Mouse (Mus musculus): ENCODE data around the gene Tysnd1. TPM values are rescaled to one million over a fixed set of nuclear protein-coding genes. Genes with fewer than 3 reads are reported as not detected.

The Tysnd1 gene
- polyA plus RNA-seq, 1 experiment from 2014 or later = 41.5 TPM

DNA sequence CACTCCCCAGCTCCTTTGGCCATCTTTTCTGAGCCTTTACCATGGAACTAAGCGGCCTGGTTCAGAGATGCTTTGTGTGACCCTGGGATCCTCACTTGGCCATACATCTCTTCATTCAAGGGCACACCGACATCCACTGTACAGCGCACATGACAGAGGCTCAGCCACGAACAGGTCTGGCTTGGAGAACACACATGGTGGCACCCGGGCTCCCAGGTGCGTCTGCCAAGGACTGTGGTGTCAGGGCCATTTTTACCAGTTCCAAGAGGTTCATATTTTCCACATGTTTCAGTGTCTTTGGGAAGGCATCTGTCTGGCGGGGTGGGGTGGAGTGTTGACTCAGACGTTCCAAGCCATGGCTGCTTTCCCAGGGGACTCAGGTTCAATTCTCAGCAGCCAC is 47.0 kb downstream of the Tysnd1 start:
- H3K4me3 ChIP-seq = no peak overlapping the region
- 77% methylated on average over 8 of the region's 8 CpGs for WGBS (ENCODE audit: insufficient replicate concordance)
- no peak for ATAC-seq
- peaks cover 9% of the 10 kb centered on the region for H3K9me3 ChIP-seq (replicated peaks)
- no peak overlapping the region for H3K9ac ChIP-seq
- H3K36me3 ChIP-seq = peaks cover 32% of the 10 kb centered on the region
- no peaks in the 10 kb centered on the region for H3K4me1 ChIP-seq
- H3K27ac ChIP-seq = no peak overlapping the region
- H3K27me3 ChIP-seq (replicated peaks) = no peaks in the 10 kb centered on the region
- H3K4me2 ChIP-seq = no peak overlapping the region

- ATAC-seq = no peak
- peaks cover 9% of the 10 kb centered on the region for H3K9me3 ChIP-seq (replicated peaks)
- no peak overlapping the region for H3K4me2 ChIP-seq
- 68% methylated on average over 4 of the region's 4 CpGs for WGBS (ENCODE audit: insufficient replicate concordance)
- no peaks in the 10 kb centered on the region for H3K4me1 ChIP-seq
- no peak overlapping the region for H3K27ac ChIP-seq
- H3K36me3 ChIP-seq = peaks cover 33% of the 10 kb centered on the region
- H3K9ac ChIP-seq = no peak overlapping the region
- no peaks in the 10 kb centered on the region for H3K27me3 ChIP-seq (replicated peaks)
- no peak overlapping the region for H3K4me3 ChIP-seq
Measured at GRCm38 (mm10) chr10:61745133-61745532, 49.8 kb downstream of the Tysnd1 start.

- H3K4me1 ChIP-seq = no peaks in the 10 kb centered on the region
- H3K27ac ChIP-seq = no peak overlapping the region
- no peak for ATAC-seq
- H3K27me3 ChIP-seq (replicated peaks) = no peaks in the 10 kb centered on the region
- 77% methylated on average over 13 of the region's 13 CpGs for WGBS (ENCODE audit: insufficient replicate concordance)
- H3K4me3 ChIP-seq = no peak overlapping the region
- peaks cover 9% of the 10 kb centered on the region for H3K9me3 ChIP-seq (replicated peaks)
- no peak overlapping the region for H3K4me2 ChIP-seq
- peaks cover 32% of the 10 kb centered on the region for H3K36me3 ChIP-seq
- no peak overlapping the region for H3K9ac ChIP-seq
Measured at GRCm38 (mm10) chr10:61747302-61747701, 52.0 kb downstream of the Tysnd1 start.

DNA sequence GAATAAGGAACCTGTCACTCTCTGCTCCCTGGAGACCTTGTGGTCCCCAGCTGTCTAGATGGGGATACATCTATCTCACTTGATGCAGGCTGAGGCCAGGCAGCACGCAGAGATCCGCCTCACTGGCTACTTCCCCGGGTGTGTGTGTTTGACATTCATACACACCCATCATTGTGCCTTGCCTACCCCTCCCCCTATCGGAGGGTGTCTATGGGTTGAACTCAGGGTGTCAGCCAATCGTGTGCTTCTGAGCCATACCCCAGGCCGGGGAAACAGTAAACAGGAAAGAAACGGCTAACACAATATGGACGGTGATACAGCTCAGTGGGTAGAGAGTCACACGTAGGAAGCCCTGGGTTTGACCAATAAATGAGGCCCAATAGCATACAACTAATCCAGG is 54.7 kb downstream of the Tysnd1 start:
- no peak for ATAC-seq
- WGBS (ENCODE audit: insufficient replicate concordance) = 70% methylated on average over 9 of the region's 9 CpGs

GRCm38 (mm10) chr10:61751534-61752219 is 56.4 kb downstream of the Tysnd1 start:
- ATAC-seq = peak; percentile 18; the same call in 1 of the 2 replicates
- H3K36me3 ChIP-seq = peaks cover 7% of the 10 kb centered on the region
- H3K4me1 ChIP-seq = no peaks in the 10 kb centered on the region
- no peak overlapping the region for H3K9ac ChIP-seq
- 46% methylated on average over 20 of the region's 20 CpGs for WGBS (ENCODE audit: insufficient replicate concordance)
- no peak overlapping the region for H3K4me2 ChIP-seq
- H3K9me3 ChIP-seq (replicated peaks) = no peaks in the 10 kb centered on the region
- no peaks in the 10 kb centered on the region for H3K27me3 ChIP-seq (replicated peaks)
- no peak overlapping the region for H3K27ac ChIP-seq
- no peak overlapping the region for H3K4me3 ChIP-seq

More for the DNA sequence above, 54.7 kb downstream of the Tysnd1 start:
- Histone ChIP-seq H3K27me3 (replicated peaks) (no peaks in the 10 kb centered on the region), H3K27ac (no peak overlapping the region), H3K4me1 (no peaks in the 10 kb centered on the region), H3K36me3 (peaks cover 24% of the 10 kb centered on the region), H3K4me3 (no peak overlapping the region), H3K9ac (no peak overlapping the region), H3K4me2 (no peak overlapping the region), H3K9me3 (replicated peaks) (peaks cover 4% of the 10 kb centered on the region)

Other genes with a start within 250 kb of the Tysnd1 start
- gene Eif4ebp2, start 242.9 kb upstream of the Tysnd1 start, polyA plus RNA-seq (2016; fragmentation: Nextera tagmentation; extraction: Ambion mirVana) = 55.2 and 57.6 TPM in 2 replicates
- gene Lrrc20, start 219.7 kb upstream of the Tysnd1 start, polyA plus RNA-seq (2016; fragmentation: Nextera tagmentation; extraction: Ambion mirVana) = 9.1 and 10.2 TPM in 2 replicates
- gene Npffr1, start 100.0 kb upstream of the Tysnd1 start, polyA plus RNA-seq (2016; fragmentation: Nextera tagmentation; extraction: Ambion mirVana) = not detected in 2 replicates
- 137 and 147 TPM in 2 replicates for gene Ppa1, start 47.0 kb upstream of the Tysnd1 start, polyA plus RNA-seq (2016; fragmentation: Nextera tagmentation; extraction: Ambion mirVana)
- gene Sar1a, start 15.2 kb upstream of the Tysnd1 start, polyA plus RNA-seq (2016; fragmentation: Nextera tagmentation; extraction: Ambion mirVana) = 110 and 112 TPM in 2 replicates
- gene Aifm2, start 19.7 kb downstream of the Tysnd1 start, polyA plus RNA-seq (2016; fragmentation: Nextera tagmentation; extraction: Ambion mirVana) = 3.3 and 4.2 TPM in 2 replicates
- 17.3 and 19.4 TPM in 2 replicates for gene H2afy2, start 88.6 kb downstream of the Tysnd1 start, polyA plus RNA-seq (2016; fragmentation: Nextera tagmentation; extraction: Ambion mirVana)